Mouse (Mus musculus): ENCODE results near the gene Cnrip1. TPM values are rescaled to one million over a fixed set of nuclear protein-coding genes. Genes with fewer than 3 reads are reported as not detected.
A peak's percentile ranks its signal among the peaks of the same experiment; 100 is the strongest.

Gene Cnrip1
- total RNA-seq, 2 experiments from 2014 or later, result 123 to 132 TPM

DNA sequence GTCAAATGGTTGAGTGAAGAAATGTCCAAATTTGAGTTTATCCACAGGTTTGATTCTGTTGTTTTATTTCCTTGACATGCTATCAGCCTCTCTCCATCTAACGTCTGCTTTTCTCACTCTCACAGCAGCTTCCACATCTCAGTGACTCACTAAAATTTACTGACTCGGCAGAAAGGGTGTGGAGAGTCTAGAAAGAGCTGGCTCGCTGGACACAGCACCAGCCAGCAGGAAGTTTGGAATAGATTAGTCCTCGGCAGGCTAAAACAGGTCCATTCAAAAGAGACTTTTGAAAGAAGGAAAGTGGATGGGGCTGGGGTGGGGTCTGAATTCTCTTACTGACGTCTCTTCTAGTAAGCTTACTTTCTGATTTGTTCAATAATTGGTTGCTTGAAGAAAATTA lies 34.7 kb downstream of the Cnrip1 start:
- DNase-seq (ENCODE audit: extremely low spot score in 1 of 2, low spot score in 1 of 2), result no peak

DNA sequence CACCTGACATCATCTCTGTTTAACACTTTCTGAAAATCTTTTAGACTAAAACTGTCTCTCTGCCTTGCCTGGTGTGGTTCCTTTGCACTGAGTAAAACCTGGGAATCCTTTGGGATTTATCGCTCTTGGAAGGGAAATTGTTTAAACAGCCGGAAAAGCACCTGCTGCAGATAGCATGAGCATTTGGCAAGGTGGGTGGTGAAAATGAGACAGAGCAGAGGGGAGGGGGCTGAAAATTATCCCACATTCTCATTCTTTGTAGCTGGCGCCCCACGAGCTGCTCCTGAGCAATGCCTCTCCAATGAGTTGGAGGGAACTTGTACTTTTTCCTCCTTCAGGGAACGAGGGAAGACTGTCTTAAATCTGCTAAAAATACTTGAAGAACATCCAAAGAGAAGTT lies 55.5 kb downstream of the Cnrip1 start:
- peak in 1 of 2 experiments; percentile 49 for DNase-seq (ENCODE audit: extremely low spot score in 1 of 2, low spot score in 1 of 2)

DNA sequence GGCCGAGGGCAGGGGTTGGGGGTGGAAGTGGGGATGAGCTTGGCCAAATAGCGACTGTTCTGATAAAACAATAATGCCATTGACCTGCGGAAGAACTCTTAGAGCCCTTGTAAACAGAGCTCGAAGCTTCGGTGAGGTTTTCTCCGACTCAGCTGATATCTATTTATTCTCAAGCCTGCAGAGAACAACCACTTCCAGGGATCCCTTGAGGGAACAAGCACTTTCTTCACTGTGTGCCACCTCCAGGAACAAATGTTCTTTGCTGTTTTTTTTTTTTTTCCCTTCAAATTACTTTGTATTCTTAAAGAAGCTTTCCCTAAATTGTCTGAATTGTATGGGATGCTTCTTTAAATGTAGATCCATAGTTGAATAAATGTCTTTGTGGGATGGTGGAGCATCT lies 56.0 kb downstream of the Cnrip1 start:
- no peak for DNase-seq (ENCODE audit: extremely low spot score in 1 of 2, low spot score in 1 of 2)

DNA sequence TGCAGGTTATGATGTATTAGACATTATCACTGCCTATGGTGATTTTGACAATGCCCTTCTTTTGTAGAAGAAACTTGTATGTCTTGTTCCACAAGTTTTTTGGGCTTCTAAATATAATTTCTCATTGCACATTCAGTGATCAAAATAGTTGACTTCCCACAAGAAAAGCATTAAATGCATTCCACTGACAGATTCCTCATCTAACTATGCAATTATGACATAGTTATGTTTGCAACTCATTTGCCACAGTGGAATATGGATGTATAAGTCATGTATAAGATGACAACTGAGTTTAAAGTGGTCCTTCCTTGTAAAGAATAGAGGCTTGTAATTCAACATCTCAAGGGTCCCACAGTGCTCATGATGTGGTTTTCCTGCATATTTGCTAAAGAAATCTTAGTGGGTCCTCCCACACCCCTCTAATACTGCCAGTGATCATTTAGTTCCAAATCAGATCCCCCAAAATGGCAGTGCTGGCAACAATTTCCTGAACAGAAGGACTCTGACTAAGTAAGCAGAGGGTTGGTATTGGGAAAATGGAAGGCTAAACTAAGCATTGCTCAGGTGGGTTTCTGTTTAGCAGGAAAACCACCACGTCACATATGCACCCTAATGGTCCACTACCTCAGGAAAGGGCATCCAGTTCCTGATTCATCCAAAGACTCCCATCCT lies 61.2 kb downstream of the Cnrip1 start:
- DNase-seq (ENCODE audit: extremely low spot score in 1 of 2, low spot score in 1 of 2), result peak in 1 of 2 experiments; percentile 25

DNA sequence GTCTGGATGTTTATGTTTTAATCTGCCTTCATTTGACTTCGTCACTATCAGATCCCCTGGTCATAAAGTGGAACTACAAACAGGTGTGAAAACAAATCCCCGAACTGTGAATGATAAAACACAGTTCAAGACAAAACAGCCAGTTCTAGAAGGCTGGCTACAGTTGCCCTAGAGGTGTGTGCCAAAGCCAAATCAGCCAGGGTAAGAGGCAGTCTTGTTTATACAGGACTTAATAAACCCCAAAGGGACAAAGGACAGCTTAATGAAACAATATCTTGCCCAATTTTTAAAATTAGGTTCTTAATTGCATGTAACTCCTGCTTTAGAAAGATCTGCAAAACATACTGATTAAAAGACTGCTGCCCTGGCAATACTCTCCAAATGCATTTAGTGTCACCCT lies 75.0 kb downstream of the Cnrip1 start:
- no peak for DNase-seq (ENCODE audit: extremely low spot score in 1 of 2, low spot score in 1 of 2)

Other genes starting within 250 kb of the Cnrip1 start
- gene Fbxo48, start 100.2 kb upstream of the Cnrip1 start, total RNA-seq (2021), result 1 to 10 TPM in 1 of 2 experiments, under 1 TPM in 1; 0.86 to 1.9 TPM
- gene Plek, start 795 bp downstream of the Cnrip1 start, total RNA-seq (2021), result 1 to 10 TPM; 5.1 to 5.2 TPM
- gene Ppp3r1, start 107.7 kb downstream of the Cnrip1 start, total RNA-seq (2021), result 100 to 1,000 TPM; 965 to 994 TPM
- gene Wdr92, start 130.5 kb downstream of the Cnrip1 start, total RNA-seq (2021), result 10 to 100 TPM in 1 of 2 experiments, 1 to 10 TPM in 1; 10.0 to 10.1 TPM
- gene Pno1, start 160.0 kb downstream of the Cnrip1 start, total RNA-seq (2021), result 10 to 100 TPM; 26.1 to 28.8 TPM
- gene C1d, start 206.0 kb downstream of the Cnrip1 start, total RNA-seq (2021), result 10 to 100 TPM; 51.4 to 53.2 TPM